Mouse (Mus musculus) cerebellum, postnatal 36 days (tissue): ENCODE measurements around the gene Slc22a23.

Experiments used
- DNase-seq, 2 experiments: peaks; one replicate each; pipeline ENCODE4 v3.0.0; 2021 to 2022; ENCODE audit warnings: mixed read lengths in 2 of 2

Gene Slc22a23

DNA sequence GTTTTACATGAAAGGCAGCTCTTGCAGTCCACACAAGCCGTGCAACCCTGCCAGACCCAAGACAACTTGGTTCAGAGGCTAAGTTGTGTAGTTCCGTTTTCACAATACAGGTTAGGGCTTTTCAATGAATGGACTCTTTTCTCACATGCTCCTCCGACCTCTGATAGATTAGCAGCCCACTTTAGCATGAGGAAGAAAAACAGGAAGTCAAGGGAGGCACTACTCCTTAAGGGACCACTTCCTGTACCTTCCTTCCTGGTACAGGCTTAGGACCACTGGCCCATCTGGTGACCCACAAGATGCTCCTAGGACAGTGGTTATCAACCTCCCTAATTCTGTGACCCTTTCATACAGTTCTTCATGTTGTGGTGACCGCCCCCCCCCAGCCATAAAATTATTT is 116.1 kb downstream of the Slc22a23 start:
- no peak for DNase-seq

DNA sequence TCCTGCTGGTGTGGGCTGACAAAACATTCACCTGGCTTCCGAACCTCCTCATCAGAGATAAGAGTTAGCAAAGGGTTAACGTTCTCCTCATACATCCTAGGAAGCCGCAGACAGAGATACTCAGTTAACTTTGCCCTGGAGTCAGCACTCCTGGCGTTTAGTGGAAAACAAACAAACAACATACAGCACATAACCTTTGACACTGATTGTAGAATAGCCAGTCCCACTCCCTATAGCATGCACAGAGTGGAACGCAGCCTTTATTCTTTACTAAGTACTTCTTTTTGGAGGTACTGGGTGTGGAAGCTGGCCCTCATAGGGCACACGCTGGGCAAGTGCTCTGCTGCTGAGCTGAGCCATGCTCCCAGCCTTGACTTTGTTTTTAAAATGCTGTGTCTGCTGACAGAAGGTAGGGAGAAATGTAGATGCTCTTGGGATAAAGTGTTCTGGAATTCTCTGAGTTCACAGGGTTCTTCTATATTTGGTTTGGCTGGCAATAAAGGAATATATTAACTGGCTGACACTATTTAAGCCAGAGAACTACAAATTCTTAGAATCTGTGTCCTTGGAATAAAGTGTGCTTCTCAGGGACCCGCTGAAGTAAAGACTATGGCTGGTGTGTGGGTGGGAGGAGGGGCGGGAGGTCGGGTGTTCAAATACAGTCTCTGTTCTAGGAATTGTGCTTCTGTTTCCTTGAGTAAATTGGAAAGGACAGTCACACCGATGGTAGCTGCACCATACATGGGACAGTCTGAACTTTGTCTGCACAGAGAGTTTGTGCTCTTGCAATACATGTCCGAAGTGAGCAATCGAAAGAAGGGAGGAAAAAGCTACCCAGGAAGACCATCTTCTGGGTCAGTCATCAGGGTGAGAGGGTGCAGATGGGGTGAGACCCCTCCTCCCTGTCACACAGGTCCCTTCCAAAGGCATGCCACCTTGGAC is 117.0 kb downstream of the Slc22a23 start:
- DNase-seq, result no peak

DNA sequence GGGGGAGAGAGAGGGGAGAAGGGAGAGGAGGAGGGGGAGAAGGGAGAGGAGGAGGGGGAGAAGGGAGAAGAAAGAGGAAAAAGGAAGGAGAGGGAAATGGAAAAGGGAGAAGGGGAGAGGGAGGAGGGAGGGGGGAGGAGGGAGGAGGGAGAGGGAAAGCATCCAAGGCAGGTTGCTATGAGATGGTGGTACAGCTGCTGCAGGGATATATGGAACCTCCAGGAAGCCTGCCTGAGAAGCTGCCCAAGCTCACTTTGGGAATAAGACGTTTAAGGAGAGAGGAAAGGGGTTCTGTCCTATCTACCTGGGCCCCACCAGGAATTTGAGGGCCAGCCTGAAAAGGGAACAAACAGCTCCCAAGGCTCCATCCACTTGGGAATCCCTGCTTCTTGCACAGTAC is 118.0 kb downstream of the Slc22a23 start:
- DNase-seq, result no peak

GRCm38 (mm10) chr13:34222985-34223384 is 122.0 kb downstream of the Slc22a23 start:
- peak; percentile 63 to 69 for DNase-seq

DNA sequence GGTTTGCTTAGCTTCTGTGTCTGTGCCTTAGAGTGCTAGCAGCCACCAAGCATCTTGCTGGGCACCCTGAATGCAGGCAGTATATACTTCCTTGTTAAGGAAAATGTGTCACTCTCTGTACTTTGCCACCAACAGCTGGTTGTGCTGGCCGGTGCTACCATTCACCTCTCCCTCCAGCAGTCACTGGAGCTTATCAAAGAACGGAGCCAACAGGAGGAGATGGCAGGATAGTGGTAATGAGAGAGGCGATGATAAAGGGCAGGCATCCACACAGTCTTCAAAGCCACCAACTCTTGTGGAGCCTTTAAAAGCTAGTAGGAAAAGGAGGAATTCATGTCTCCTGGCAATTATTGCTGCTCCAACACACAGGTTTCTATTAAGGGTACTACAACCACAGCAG is 125.3 kb downstream of the Slc22a23 start:
- DNase-seq, result no peak

DNA sequence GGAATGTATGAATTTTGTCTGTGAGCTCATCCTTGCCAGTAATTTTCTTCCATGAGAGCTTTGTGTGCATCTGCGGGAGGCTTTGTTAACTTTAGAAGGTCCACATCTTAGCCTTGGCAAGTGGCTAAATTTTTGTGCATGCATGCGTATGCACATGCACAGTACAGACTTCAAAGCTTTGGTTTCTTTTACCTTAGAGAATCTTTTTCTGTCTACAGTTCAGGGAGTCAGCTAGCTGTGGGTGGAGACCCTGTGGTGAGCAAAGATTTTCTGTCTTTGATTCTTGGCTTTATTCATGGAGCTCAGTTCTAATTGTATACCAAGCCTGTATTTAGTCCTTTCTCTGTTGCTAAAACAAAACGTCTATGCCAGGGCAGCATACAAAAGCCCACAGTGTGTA is 126.2 kb downstream of the Slc22a23 start:
- no peak for DNase-seq

DNA sequence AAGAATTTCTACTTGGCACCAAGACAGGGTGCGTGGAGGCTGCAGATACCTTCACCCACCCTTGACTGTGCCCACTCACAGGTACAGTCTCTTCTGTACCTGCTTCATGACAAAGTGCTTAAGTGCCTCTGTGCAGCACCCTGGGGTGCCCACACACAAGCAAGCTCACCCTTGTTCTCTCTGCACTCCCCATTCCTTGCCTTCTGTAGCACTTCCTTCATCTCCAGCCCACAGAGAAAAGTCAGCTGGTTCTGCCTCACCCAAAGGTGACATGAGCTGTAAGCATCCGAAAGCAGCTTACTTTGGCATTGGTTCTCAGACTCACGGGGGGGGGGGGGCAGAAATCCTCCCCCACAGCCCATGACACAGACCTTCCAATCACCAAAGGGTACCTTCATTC is 130.1 kb downstream of the Slc22a23 start:
- no peak for DNase-seq

DNA sequence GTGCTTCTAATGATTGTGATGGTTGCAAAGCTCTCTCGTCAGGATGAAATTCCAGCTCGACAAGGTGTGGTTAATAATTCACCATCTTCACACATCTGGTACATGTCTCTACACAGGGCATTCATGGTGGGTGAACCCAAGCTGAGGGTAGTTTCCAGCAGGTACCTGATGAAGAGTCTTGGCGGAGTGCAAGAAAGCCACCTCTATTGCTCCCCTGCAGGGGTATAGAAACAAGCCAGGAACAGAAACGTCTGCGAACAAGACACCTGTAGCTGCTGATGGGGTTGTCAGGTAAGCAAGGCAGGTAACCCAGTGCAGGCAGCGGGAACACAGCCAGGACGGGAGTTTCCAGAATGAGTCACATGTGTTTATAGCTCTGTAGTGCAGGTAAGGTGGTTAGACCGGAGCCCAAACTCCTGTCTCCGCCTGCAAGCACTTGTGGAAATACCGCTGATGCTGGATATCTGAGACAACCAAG is 132.2 kb downstream of the Slc22a23 start:
- no peak for DNase-seq

GRCm38 (mm10) chr13:34211261-34211775 is 133.7 kb downstream of the Slc22a23 start:
- DNase-seq, result no peak

DNA sequence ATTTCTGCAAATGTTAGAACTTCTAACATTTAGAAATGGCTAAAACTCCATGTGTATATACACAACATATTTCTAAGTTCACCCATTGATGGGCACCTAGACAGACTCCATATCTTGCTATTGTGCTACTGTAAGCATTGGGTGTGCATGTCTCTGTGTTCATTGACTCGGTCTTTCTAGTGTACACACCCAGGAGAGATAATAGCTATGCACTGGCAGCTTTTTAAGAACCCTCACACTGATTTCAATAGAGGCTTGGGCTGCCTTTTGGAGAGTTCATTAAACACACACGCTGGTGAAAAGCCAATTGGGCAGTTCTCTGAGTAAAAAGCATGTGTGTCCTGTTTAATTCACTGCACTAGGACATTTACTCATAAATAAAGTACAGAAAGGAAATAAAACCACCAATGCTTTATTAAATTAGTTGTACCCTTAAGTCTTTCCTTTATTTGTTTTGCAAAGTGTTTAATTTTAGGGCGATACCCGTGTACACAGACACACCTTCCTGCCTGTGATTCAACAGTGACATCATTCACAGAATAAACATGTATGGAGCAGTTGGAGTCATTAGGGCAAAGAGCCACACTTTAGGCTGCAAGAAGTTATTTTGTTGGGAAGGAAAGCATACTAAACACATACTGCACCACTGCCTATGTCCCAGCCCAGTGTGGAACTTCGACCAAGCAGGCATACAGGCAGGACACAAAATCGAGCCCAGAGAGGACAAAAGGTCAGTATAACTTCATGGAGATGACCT is 137.1 kb downstream of the Slc22a23 start:
- DNase-seq, result no peak

DNA sequence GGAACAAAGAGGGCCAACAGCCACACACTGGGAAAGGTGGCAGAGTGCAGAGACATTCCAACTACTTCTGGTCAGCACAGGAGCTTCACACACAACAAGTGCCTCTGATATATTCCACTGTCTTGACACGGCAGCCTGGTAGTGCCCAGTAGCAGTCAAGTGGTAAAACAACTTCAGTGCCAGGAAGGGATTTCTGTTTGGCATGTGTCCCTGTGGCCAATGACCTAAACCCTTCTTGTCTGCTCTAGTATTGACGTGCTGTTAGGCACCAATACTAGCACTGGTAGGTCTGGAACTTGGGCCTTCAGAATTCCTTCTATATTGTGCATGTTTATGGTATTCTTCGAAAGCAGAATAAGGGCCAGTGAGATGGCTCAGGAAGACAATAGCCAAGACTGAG is 139.8 kb downstream of the Slc22a23 start:
- DNase-seq, result no peak

DNA sequence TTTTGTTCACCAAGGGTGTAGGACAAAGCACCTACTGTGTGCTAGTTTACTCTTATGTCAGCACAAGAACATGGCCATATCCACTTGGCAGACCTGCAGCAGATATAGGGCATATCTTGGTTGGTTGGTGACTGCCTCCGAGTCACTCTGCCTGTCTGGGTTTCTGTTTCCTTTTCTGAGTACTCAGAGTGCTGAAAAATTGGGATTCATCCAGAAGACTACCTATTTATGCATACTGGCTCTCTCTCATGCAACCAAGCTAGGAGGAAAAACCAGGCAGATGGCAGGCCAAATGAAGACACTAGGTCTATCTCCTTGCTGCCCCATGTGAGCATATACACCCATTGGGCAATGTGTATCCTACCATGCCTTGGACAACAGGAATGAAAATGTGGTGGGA is 149.3 kb downstream of the Slc22a23 start:
- DNase-seq, result no peak

DNA sequence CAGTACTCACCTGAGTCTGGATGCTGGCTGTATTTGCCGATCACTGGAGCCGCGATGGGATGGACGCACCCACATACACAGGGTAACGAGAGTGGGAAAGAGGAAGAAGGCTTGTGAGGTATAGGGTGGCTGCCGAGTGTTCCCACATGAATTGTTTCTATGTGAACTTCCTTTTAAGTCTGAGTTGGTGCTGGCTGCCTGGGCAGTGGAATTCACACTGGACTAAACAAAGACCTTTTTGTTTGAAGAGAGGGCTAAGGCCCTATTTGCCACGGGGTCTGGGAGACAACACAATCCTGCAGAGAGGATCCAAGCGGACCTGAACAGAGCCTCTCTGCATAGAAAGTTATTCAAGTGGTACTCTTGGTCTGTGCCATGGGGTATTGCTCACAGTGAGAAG is 151.6 kb downstream of the Slc22a23 start:
- DNase-seq, result no peak

GRCm38 (mm10) chr13:34192414-34193191 is 152.4 kb downstream of the Slc22a23 start:
- no peak for DNase-seq

DNA sequence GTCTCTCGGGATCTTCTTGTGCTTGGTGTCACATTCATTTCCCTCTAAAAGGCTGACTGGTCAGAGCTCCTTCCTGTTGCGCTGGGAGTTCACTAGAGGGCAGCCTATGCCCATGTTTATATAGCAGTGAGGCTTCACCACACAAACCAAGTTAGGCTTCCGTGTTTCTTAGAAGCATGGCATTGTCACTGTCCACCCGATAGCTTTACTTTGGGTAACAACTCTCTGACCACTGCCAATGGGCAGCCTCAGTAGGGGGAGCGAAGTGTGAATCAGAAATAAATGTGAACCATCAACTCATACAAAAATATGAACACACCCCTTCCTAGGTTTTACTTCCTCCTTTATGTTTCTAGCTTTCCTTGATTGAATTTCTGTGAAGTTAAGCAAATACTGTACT is 157.4 kb downstream of the Slc22a23 start:
- DNase-seq, result peak; percentile 64 to 71

GRCm38 (mm10) chr13:34185371-34185770 is 159.6 kb downstream of the Slc22a23 start:
- DNase-seq, result no peak

DNA sequence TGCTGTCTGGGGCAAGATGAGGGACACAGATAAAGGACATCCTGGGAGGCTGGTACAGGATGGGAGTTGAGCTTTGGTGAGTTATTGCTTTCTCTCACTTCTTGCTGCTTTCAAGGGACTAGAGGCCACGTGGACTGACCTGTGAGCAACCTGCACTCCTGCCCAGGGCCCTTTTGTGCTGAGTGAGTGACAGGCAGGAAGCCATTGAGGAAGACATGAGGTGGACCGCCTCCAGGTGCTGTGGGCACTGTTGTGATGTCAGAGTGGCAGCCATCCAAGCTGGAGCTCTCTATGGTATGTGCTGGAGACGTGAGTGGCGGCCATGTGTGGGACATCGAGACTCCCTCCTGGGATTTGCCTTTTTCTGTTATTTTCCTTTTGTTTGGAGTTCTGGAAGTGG is 163.4 kb downstream of the Slc22a23 start:
- DNase-seq, result no peak

DNA sequence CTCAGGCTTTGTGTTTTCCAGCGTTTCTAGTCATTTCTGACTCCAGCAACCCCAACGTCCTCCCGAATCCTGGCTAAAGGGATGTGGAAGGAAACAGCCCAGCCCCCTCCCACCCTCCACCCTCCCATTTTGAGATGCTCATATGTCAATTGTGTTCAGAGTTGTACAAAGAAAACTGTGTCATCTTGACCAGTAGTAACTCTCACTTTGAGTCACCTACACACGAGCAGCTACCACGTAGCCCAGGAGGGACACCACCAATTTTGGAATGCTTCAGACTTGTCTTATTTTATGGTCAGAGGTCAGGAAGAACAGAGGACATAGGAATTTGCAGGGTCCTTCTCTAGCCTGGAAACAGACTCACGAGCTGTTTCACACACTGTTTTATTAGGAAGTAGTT is 171.0 kb downstream of the Slc22a23 start:
- DNase-seq, result no peak

GRCm38 (mm10) chr13:34163304-34163975 is 181.5 kb downstream of the Slc22a23 start:
- no peak for DNase-seq

GRCm38 (mm10) chr13:34162491-34163303 is 182.3 kb downstream of the Slc22a23 start, which contains the start of gene Psmg4:
Gene Psmg4, plus strand, starts transcription at chr13:34162964.
- DNase-seq, result peak; percentile 90

- DNase-seq, result no peak
Measured at GRCm38 (mm10) chr13:34159926-34160325, 185.1 kb downstream of the Slc22a23 start.
